In the genomic region with DNA sequence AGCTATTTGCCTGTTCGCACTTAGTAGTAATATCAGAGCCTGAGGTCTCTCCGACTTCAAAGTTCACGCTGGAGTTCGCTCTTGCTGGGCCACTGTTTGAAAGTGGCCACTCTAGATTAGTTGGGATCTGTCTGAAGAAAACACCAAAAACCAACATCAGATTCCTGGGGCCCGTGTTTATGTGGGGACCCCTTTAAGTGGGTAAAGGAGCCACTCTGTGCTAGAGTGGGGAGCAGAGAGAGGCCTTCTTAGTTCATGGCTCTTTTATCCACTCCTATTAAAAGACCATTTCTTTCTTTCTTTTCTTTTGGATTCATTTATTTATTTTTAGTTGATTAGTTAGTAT, we compare ENCODE assay signal across 8 mouse cellular contexts. TPM values are rescaled to one million over a fixed set of nuclear protein-coding genes. Genes with fewer than 3 reads are reported as not detected.
A peak's percentile ranks its signal among the peaks of the same experiment; 100 is the strongest.
DNase-seq lines count a peak whose midpoint lies in the region; ATAC-seq and TF ChIP-seq lines count a peak whose summit lies in the region.

No protein-coding gene starts in this region.

- no peak for ATAC-seq in embryonic facial prominence, embryonic 13.5 days (ENCODE audit: insufficient number of reproducible peaks, insufficient read depth, low FRiP score, low TSS enrichment, low read depth)
- ATAC-seq in intestine, embryonic 16.5 days: no peak; the same call in 1 of the 2 replicates
- ATAC-seq in neural tube, embryonic 13.5 days (ENCODE audit: low read depth): peak; percentile 17; the same call in 1 of the 2 replicates

- WGBS in embryonic facial prominence, embryonic 13.5 days: 14% methylated on average over 5 of the region's 5 CpGs
- 8% methylated on average over 5 of the region's 5 CpGs for WGBS in intestine, embryonic 16.5 days
- 8% methylated on average over 5 of the region's 5 CpGs for WGBS in neural tube, embryonic 13.5 days

- intact Hi-C loops in left cerebral cortex, adult 2 months (cut with DNase I): no loop called here
- intact Hi-C loops in left cerebral cortex, postnatal 36 days (cut with DNase I): loop anchor here (2.0 kb wide), 1 partner anchor 22 kb away; the partner anchor contains the start of gene B230219D22Rik

- no peak for TF ChIP-seq CTCF in left cerebral cortex, adult 2 months (IDR thresholded peaks at IDR 0.05)

- no peak for DNase-seq in left cerebral cortex, adult 2 months (ENCODE audit: extremely low spot score in 1 of 2, low spot score in 2 of 2)
- DNase-seq in left cerebral cortex, adult 9 months (ENCODE audit: low spot score in 2 of 2): no peak
- DNase-seq in cerebellum, adult 9-11 months: no peak
- DNase-seq in layer of hippocampus, adult 9-10 months (ENCODE audit: low spot score): no peak
- no peak for DNase-seq in left cerebral cortex, postnatal 36 days (ENCODE audit: low spot score in 2 of 2)

- H3K4me3 ChIP-seq in left cerebral cortex, adult 2 months: peak overlapping the region; percentile 75
- H3K4me3 ChIP-seq in embryonic facial prominence, embryonic 13.5 days: peak overlapping the region; percentile 95
- peak overlapping the region; percentile 76 for H3K4me3 ChIP-seq in intestine, embryonic 16.5 days (ENCODE audit: low read length)
- peak overlapping the region; percentile 93 for H3K4me3 ChIP-seq in neural tube, embryonic 13.5 days

- peaks cover 14% of the 10 kb centered on the region for H3K4me1 ChIP-seq in embryonic facial prominence, embryonic 13.5 days
- H3K4me1 ChIP-seq in intestine, embryonic 16.5 days (ENCODE audit: control insufficient read depth, insufficient read depth, low read length): no peaks in the 10 kb centered on the region
- peaks cover 33% of the 10 kb centered on the region for H3K4me1 ChIP-seq in neural tube, embryonic 13.5 days (replicated peaks)

- H3K4me2 ChIP-seq in embryonic facial prominence, embryonic 13.5 days: peak overlapping the region; percentile 67
- H3K4me2 ChIP-seq in intestine, embryonic 16.5 days (ENCODE audit: low read depth, low read length): peak overlapping the region; percentile 74
- peak overlapping the region; percentile 73 for H3K4me2 ChIP-seq in neural tube, embryonic 13.5 days

- peaks cover 26% of the 10 kb centered on the region for H3K36me3 ChIP-seq in embryonic facial prominence, embryonic 13.5 days
- H3K36me3 ChIP-seq in intestine, embryonic 16.5 days (ENCODE audit: control insufficient read depth, insufficient read depth, low read length): 0 out of 2 replicates have a peak, but pooled peaks cover 4% of the 10 kb centered on the region
- peaks cover 27% of the 10 kb centered on the region for H3K36me3 ChIP-seq in neural tube, embryonic 13.5 days

- no peaks in the 10 kb centered on the region for H3K9me3 ChIP-seq in embryonic facial prominence, embryonic 13.5 days
- H3K9me3 ChIP-seq in intestine, embryonic 16.5 days (ENCODE audit: control insufficient read depth, low read length): no peaks in the 10 kb centered on the region
- H3K9me3 ChIP-seq in neural tube, embryonic 13.5 days: no peaks in the 10 kb centered on the region

- H3K9ac ChIP-seq in embryonic facial prominence, embryonic 13.5 days: peak overlapping the region; percentile 97
- H3K9ac ChIP-seq in intestine, embryonic 16.5 days (ENCODE audit: low read depth, low read length): peak overlapping the region; percentile 92
- peak overlapping the region; percentile 96 for H3K9ac ChIP-seq in neural tube, embryonic 13.5 days

- H3K27me3 ChIP-seq in embryonic facial prominence, embryonic 13.5 days: no peaks in the 10 kb centered on the region
- no peaks in the 10 kb centered on the region for H3K27me3 ChIP-seq in intestine, embryonic 16.5 days (replicated peaks; ENCODE audit: control insufficient read depth, insufficient read depth, low read length)
- no peaks in the 10 kb centered on the region for H3K27me3 ChIP-seq in neural tube, embryonic 13.5 days

- H3K27ac ChIP-seq in left cerebral cortex, adult 2 months: peak overlapping the region; percentile 97
- peak overlapping the region; percentile 91 for H3K27ac ChIP-seq in embryonic facial prominence, embryonic 13.5 days
- H3K27ac ChIP-seq in intestine, embryonic 16.5 days (ENCODE audit: low read length): peak overlapping the region; percentile 77
- H3K27ac ChIP-seq in neural tube, embryonic 13.5 days (replicated peaks): peak overlapping the region; percentile 98

RNA-seq across cellular contexts. Expression of gene Txndc15, which starts 0.7 kb away (rescaled TPM):
- 10 to 100 TPM; 74.9 to 76.6 TPM for total RNA-seq in left cerebral cortex, adult 2 months (2021)
- 109 and 110 TPM in 2 replicates for polyA plus RNA-seq in embryonic facial prominence, embryonic 13.5 days (2015; fragmentation: Nextera tagmentation; extraction: Ambion mirVana)
- 67.7 and 71.3 TPM in 2 replicates for polyA plus RNA-seq in intestine, embryonic 16.5 days (2015; fragmentation: Nextera tagmentation; extraction: Ambion mirVana)
- 132 and 144 TPM in 2 replicates for polyA plus RNA-seq in neural tube, embryonic 13.5 days (2015; fragmentation: Nextera tagmentation; extraction: Ambion mirVana)
- total RNA-seq in left cerebral cortex, postnatal 36 days (2021): 10 to 100 TPM; 75.6 to 76.2 TPM

RNA-seq across cellular contexts. Expression of gene Pcbd2, which starts 12.0 kb away (rescaled TPM):
- total RNA-seq in left cerebral cortex, adult 2 months (2021): 10 to 100 TPM; 20.9 to 24.0 TPM
- 44.3 and 61.4 TPM in 2 replicates for polyA plus RNA-seq in embryonic facial prominence, embryonic 13.5 days (2015; fragmentation: Nextera tagmentation; extraction: Ambion mirVana)
- 71.9 and 72.3 TPM in 2 replicates for polyA plus RNA-seq in intestine, embryonic 16.5 days (2015; fragmentation: Nextera tagmentation; extraction: Ambion mirVana)
- polyA plus RNA-seq in neural tube, embryonic 13.5 days (2015; fragmentation: Nextera tagmentation; extraction: Ambion mirVana): 23.3 and 26.2 TPM in 2 replicates
- total RNA-seq in left cerebral cortex, postnatal 36 days (2021): 10 to 100 TPM; 27.0 to 28.6 TPM

RNA-seq across cellular contexts. Expression of gene B230219D22Rik, which starts 22.2 kb away (rescaled TPM):
- total RNA-seq in left cerebral cortex, adult 2 months (2021): 10 to 100 TPM; 74.6 to 77.8 TPM
- polyA plus RNA-seq in embryonic facial prominence, embryonic 13.5 days (2015; fragmentation: Nextera tagmentation; extraction: Ambion mirVana): 71.5 and 73.7 TPM in 2 replicates
- polyA plus RNA-seq in intestine, embryonic 16.5 days (2015; fragmentation: Nextera tagmentation; extraction: Ambion mirVana): 34.3 and 34.8 TPM in 2 replicates
- 69.7 and 73.4 TPM in 2 replicates for polyA plus RNA-seq in neural tube, embryonic 13.5 days (2015; fragmentation: Nextera tagmentation; extraction: Ambion mirVana)
- 10 to 100 TPM; 79.7 to 81.6 TPM for total RNA-seq in left cerebral cortex, postnatal 36 days (2021)
